Mouse (Mus musculus): ENCODE measurements around the gene Zfr.
"Not testable (repeated sequence)": the region's sequence is repeated elsewhere in the genome, so short reads cannot be mapped to it uniquely, and the experiment has no call there.

Gene Zfr

GRCm38 (mm10) chr15:12104827-12105226, 12.8 kb upstream of the Zfr start:
- no peak for DNase-seq (ENCODE audit: low read depth, low spot score)

DNA sequence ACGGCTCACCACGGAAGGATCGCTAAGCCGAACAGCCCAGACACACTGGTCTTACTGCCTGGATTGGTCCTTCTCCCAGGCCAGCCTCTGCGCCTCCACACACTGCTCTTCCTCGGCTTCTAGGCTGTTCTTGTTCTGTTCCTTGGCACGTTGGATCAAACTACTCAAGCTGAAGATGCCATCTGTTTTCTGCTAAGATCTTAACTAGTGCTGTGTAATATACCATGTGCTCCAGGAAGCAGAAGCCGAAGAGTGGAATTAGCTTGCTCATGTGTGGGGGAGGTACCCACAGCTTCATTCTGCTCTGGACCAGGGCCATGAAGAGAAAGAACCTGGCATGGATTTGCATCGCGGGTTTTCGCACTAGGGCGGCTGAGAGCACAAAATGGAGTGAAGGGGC, 11.2 kb upstream of the Zfr start:
- DNase-seq (ENCODE audit: low read depth, low spot score) = no peak

DNA sequence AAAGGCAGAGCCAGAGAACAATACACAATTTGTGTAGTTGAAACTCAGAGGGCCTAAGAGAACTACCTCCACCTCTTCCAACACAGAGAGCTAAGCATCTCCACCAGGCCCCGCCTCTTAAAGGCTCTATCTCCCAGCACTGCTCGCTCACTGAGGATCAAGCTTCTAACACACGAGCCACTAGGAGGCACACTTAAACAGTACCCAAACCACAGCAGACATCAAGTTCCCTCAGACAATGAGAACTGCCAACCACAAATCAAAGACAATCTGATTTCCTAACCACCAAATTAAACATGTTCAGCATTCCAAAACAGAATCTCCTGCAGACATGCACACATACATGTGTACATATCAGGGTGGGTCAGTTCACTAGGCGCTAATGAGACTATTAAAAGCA, 9.4 kb upstream of the Zfr start:
- peak; percentile 70 for DNase-seq (ENCODE audit: low read depth, low spot score)

- DNase-seq (ENCODE audit: low read depth, low spot score) = peak; percentile 52
Observed at GRCm38 (mm10) chr15:12108922-12109321, 8.7 kb upstream of the Zfr start.

- no peak for DNase-seq (ENCODE audit: low read depth, low spot score)
Observed at GRCm38 (mm10) chr15:12111232-12111631, 6.4 kb upstream of the Zfr start.

DNA sequence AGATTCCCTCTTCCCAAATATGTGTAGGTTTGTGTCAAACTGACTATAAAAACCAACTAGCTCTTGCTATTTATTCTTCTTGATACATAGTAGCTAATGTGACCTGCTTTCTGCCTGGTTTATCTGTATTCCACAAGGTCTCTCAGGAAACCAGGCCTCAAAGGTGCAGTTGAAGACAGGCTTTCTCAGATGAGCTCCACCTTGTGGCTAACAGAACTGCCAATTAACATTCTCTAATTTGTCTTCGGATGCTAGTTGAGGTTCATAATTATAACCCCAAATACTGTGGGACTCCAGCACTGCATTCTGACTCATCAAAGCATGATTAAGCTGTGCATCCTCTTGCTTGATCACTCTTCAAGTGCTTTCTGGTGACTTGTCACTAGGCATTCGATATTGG, 4.2 kb upstream of the Zfr start:
- DNase-seq (ENCODE audit: low read depth, low spot score) = no peak

DNA sequence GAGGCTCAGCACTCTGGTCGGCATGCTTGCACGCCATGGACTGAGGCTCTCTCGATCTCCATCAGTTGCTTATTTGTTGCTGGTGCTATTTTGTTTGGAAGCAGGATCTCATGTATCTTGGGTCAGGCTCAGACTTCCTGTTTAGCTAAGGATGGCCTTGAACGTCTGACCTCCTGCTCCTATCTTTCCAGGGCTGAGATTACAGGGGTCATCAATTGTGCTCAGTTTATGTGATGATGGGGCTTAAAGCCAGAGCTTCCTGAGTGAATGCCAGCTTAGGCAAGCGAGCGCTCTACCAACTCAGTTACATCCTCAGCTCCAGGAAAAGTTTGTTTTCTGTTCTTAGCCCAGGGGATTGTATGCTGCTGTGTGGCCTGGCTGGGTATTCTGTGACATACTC, 3.1 kb upstream of the Zfr start:
- DNase-seq (ENCODE audit: low read depth, low spot score) = no peak

DNA sequence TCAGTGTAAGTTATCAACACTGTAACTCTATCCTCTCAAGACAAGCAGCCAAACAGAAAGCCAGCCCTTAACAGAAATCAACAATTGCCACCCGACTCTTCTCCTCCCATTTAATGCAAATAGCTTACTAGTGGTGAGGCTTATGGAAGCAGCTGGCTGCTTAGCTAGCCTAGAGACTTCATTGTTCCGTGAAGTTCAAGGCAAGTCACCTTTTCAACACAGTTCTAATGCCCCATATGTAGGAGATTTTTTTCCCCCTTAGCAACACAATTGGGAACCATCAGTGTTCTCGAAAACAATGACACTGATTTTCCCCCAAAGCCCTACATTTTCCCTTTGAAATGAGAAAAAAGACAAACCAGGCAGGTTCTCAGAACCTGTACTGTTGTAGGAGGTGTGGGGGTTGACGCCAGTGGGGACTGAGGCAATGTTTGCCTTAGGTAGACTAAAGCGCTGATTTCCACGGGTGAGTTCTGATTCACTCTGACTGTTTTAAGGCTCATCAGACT, 1.9 kb upstream of the Zfr start:
- peak; percentile 66 for DNase-seq (ENCODE audit: low read depth, low spot score)

- peak; percentile 62 for DNase-seq (ENCODE audit: low read depth, low spot score)
Observed at GRCm38 (mm10) chr15:12118093-12118431, 431 bp downstream of the Zfr start.

GRCm38 (mm10) chr15:12118432-12119128, 949 bp downstream of the Zfr start:
- peak; percentile 54 for DNase-seq (ENCODE audit: low read depth, low spot score)

- DNase-seq (ENCODE audit: low read depth, low spot score) = no peak
Observed at GRCm38 (mm10) chr15:12119129-12119466, 1.5 kb downstream of the Zfr start.

DNA sequence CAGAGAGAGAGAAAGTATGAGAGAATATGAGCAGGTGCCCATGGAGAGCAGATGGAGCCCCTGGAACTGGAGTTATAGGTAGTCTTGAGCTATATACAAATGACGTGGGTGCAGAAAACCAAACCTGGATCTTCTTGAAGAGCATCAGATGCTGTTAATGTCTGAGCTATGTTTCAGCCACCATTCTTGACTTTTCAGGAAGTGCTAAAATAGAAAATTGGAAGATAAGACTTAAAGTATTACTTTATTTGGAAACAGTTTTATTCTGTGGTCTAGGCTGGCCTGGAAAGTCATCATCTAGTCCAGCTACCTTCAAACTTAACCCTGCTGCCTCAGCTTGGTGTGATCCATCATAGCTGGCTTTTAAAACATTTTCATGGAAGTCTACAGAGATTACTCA, 7.3 kb downstream of the Zfr start:
- no peak for DNase-seq (ENCODE audit: low read depth, low spot score)

- not testable (repeated sequence) for DNase-seq (ENCODE audit: low read depth, low spot score)
Observed at GRCm38 (mm10) chr15:12130871-12131270, 13.2 kb downstream of the Zfr start.

DNA sequence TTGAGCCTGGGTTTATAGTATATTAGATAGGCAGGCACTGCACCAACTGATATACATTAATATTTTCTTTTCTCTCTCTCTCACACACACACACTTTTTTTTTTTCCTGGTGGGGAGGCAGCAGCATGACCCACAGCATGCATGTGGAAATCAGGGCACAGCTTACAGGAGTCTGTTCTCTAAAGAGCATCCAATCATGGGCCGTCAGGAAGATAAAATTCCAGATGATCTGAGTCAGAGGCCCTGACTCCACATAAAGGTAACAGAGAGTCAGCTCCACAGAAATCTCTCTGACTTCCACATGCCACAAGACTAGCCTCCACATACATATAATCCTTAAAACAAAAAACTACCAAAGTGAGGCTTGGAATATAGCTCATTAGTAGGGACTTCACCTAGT, 16.9 kb downstream of the Zfr start:
- DNase-seq (ENCODE audit: low read depth, low spot score) = no peak

DNA sequence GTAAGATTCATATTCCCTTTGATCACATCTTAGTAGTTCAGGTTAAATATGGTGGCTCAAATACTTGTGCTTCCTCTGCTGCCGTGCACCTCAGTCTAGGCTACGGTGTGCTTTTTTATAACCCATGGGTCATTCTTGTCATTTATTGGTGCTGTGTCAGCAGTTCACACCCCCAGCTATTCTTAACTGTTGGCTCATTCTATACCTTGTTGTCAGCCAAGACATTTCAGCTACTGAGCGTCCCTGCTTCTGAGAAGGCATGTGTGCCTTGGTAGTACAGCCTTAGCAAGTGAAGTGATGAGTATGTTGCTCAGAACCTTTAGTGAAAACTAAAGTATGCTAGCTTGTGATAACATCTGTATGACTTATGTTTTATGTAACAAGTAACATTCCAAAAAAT, 17.7 kb downstream of the Zfr start:
- DNase-seq (ENCODE audit: low read depth, low spot score) = no peak

DNA sequence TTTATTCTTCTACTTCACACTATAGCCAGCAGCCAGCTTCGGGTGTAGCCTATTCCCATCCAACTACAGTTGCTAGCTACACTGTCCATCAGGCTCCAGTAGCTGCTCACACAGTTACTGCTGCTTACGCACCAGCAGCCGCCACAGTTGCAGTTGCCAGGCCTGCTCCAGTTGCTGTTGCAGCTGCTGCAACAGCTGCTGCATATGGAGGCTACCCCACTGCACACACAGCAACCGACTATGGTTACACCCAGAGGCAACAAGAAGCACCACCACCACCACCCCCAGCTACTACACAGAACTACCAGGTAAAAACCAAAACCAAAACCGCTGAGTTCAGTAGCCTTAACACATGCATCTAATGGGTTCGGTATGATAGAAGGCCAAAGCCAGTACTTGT, 18.7 kb downstream of the Zfr start:
- DNase-seq (ENCODE audit: low read depth, low spot score) = no peak

GRCm38 (mm10) chr15:12140985-12141729, 23.5 kb downstream of the Zfr start:
- no peak for DNase-seq (ENCODE audit: low read depth, low spot score)

DNA sequence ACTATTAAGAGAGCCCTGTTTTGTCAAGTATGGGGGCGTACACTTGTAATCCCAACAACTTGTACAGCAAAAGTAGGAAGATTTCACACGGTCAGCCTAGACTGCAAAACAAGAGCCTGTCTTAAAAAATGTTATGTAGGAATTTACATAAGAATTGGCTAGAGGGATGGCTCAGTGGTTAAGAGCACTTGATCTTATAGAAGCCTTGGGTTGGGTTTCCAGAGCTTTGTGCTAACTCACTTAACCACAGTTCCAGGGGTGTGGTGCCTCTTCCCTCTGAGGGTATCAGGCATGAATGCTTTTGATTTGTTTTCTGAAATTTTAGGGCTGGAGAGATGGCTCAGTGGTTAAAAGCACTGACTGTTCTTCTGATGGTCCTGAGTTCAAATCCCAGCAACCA, 29.8 kb downstream of the Zfr start:
- peak; percentile 86 for DNase-seq (ENCODE audit: low read depth, low spot score)

DNA sequence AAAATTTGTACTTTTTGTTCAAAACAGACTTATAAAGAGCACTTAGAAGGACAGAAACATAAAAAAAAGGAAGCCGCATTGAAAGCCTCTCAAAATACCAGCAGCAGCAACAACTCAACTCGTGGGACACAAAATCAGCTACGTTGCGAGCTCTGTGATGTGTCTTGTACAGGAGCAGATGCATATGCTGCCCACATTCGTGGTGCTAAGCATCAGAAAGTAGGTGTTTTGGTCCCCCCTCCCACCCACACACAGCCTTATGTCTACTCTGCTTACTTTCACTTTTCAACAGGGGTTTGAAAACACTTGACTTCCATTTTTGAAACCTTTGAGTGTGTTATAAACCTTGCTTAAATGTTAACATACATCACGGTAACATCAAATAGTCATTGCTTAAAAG, 31.9 kb downstream of the Zfr start:
- no peak for DNase-seq (ENCODE audit: low read depth, low spot score)

- no peak for DNase-seq (ENCODE audit: low read depth, low spot score)
Observed at GRCm38 (mm10) chr15:12153747-12154146, 36.1 kb downstream of the Zfr start.

GRCm38 (mm10) chr15:12178126-12178525, 60.5 kb downstream of the Zfr start:
- DNase-seq (ENCODE audit: low read depth, low spot score) = no peak

DNA sequence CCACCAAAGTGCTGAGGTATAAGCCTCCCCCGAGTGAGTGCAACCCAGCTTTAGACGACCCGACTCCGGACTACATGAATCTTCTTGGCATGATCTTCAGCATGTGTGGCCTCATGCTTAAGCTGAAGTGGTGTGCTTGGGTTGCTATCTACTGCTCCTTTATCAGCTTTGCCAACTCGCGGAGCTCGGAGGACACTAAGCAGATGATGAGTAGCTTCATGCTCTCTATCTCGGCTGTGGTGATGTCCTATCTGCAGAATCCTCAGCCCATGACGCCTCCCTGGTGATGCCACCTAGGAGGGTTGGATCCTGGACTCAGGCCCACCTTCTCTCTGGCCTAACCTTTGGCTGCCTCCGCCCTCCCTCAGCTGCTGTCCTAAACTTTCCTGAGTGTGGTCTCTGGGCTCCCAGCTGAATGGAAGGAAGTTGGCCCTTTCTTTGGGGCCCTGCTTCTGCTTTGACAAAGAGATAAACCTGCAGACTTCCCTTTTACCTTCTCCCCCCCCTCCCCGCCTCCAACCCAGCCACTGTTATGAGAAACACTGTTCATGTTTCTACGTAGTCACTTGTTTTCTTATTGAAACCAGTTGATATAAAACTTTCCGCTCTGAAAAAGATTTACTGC, 63.7 kb downstream of the Zfr start:
- not testable (repeated sequence) for DNase-seq (ENCODE audit: low read depth, low spot score)
